ENCODE assay signal across 8 mouse cellular contexts in genomic region chr4:133024969-133025685, GRCm38 (mm10). TPM values are rescaled to one million over a fixed set of nuclear protein-coding genes. Genes with fewer than 3 reads are reported as not detected.
DNase-seq lines count a peak whose midpoint lies in the region; ATAC-seq and TF ChIP-seq lines count a peak whose summit lies in the region.

No protein-coding gene starts in this region.

- DNase-seq in heart, adult 11 months = peak; percentile 98
- DNase-seq in heart, adult 8-10 months (ENCODE audit: low spot score) = no peak
- DNase-seq in brain, embryonic 14.5 days (ENCODE audit: low read depth) = peak; percentile 68
- DNase-seq in right cerebral cortex, postnatal 36 days (ENCODE audit: low spot score in 2 of 2) = no peak
- no peak for DNase-seq in embryo, embryonic 10 days (ENCODE audit: low spot score)

- peak overlapping the region; percentile 89 for H3K27ac ChIP-seq in heart, embryonic 13.5 days (replicated peaks)
- peak overlapping the region; percentile 81 for H3K27ac ChIP-seq in kidney, embryonic 16.5 days (ENCODE audit: low read length)
- H3K27ac ChIP-seq in neural tube, embryonic 15.5 days (replicated peaks) = peak overlapping the region; percentile 77

- TF ChIP-seq POLR2A in brain, embryonic 14.5 days (IDR thresholded peaks at IDR 0.05; ENCODE audit: borderline replicate concordance, extremely low read depth, insufficient read depth, insufficient read length, poor library complexity, severe bottlenecking) = no peak

- ATAC-seq in heart, embryonic 13.5 days (ENCODE audit: extremely low read depth, insufficient number of reproducible peaks, low FRiP score, low TSS enrichment) = peak; percentile 20; the same call in 1 of the 2 replicates
- ATAC-seq in kidney, embryonic 16.5 days (ENCODE audit: low FRiP score, low TSS enrichment) = peak; percentile 36; the same call in 1 of the 2 replicates
- no peak for ATAC-seq in neural tube, embryonic 15.5 days (ENCODE audit: low FRiP score)

- WGBS in heart, embryonic 13.5 days = 16% methylated on average over 10 of the region's 10 CpGs
- WGBS in kidney, embryonic 16.5 days = 6% methylated on average over 9 of the region's 10 CpGs
- 12% methylated on average over 10 of the region's 10 CpGs for WGBS in neural tube, embryonic 15.5 days

- H3K4me2 ChIP-seq in heart, embryonic 13.5 days = peak overlapping the region; percentile 48
- peak overlapping the region; percentile 28; the same call in 1 of the 2 replicates for H3K4me2 ChIP-seq in kidney, embryonic 16.5 days (replicated peaks; ENCODE audit: low read depth, low read length)
- peak overlapping the region; percentile 29 for H3K4me2 ChIP-seq in neural tube, embryonic 15.5 days

- H3K9ac ChIP-seq in heart, embryonic 13.5 days = peak overlapping the region; percentile 68
- H3K9ac ChIP-seq in kidney, embryonic 16.5 days (replicated peaks; ENCODE audit: low read length) = peak overlapping the region; percentile 32
- no peak overlapping the region; the same call in 1 of the 2 replicates for H3K9ac ChIP-seq in neural tube, embryonic 15.5 days (replicated peaks)

- no peaks in the 10 kb centered on the region for H3K9me3 ChIP-seq in heart, embryonic 13.5 days
- no peaks in the 10 kb centered on the region for H3K9me3 ChIP-seq in kidney, embryonic 16.5 days (ENCODE audit: low read length)
- no peaks in the 10 kb centered on the region for H3K9me3 ChIP-seq in neural tube, embryonic 15.5 days (replicated peaks)

- peaks cover 23% of the 10 kb centered on the region for H3K36me3 ChIP-seq in heart, embryonic 13.5 days
- peaks cover 5% of the 10 kb centered on the region; the same call in 1 of the 2 replicates for H3K36me3 ChIP-seq in kidney, embryonic 16.5 days (ENCODE audit: insufficient read depth, low read length)
- H3K36me3 ChIP-seq in neural tube, embryonic 15.5 days = no peaks in the 10 kb centered on the region

- H3K4me1 ChIP-seq in heart, embryonic 13.5 days = peaks cover 100% of the 10 kb centered on the region
- H3K4me1 ChIP-seq in kidney, embryonic 16.5 days (ENCODE audit: insufficient read depth, low read length) = peaks cover 85% of the 10 kb centered on the region
- peaks cover 82% of the 10 kb centered on the region for H3K4me1 ChIP-seq in neural tube, embryonic 15.5 days

- no peaks in the 10 kb centered on the region for H3K27me3 ChIP-seq in heart, embryonic 13.5 days (replicated peaks)
- no peaks in the 10 kb centered on the region for H3K27me3 ChIP-seq in kidney, embryonic 16.5 days (ENCODE audit: insufficient read depth, low read length)
- no peaks in the 10 kb centered on the region for H3K27me3 ChIP-seq in neural tube, embryonic 15.5 days (replicated peaks)

- TF ChIP-seq CTCF in brain, embryonic 14.5 days (IDR thresholded peaks at IDR 0.05; ENCODE audit: borderline replicate concordance, extremely low read depth, insufficient read depth, insufficient read length) = no peak

- no peak overlapping the region for H3K4me3 ChIP-seq in heart, embryonic 13.5 days
- H3K4me3 ChIP-seq in kidney, embryonic 16.5 days (ENCODE audit: low read length) = no peak overlapping the region
- H3K4me3 ChIP-seq in neural tube, embryonic 15.5 days (replicated peaks) = no peak overlapping the region

RNA-seq across cellular contexts. Expression of gene Ahdc1, which starts 14.1 kb away (rescaled TPM):
- 10 to 100 TPM; 37.5 to 52.5 (median 45.0) TPM for total RNA-seq in heart, adult 8-10 months (2022)
- polyA plus RNA-seq in brain, embryonic 14.5 days (2012; rRNA removed) = 20.9 and 43.2 TPM in 2 replicates
- polyA plus RNA-seq in heart, embryonic 13.5 days (2015; fragmentation: Nextera tagmentation; extraction: Ambion mirVana) = 6.5 and 6.9 TPM in 2 replicates
- polyA plus RNA-seq in kidney, embryonic 16.5 days (2015; fragmentation: Nextera tagmentation; extraction: Ambion mirVana) = 9.8 and 11.7 TPM in 2 replicates
- polyA plus RNA-seq in neural tube, embryonic 15.5 days (2015; fragmentation: Nextera tagmentation; extraction: Ambion mirVana) = 11.0 TPM in 2 replicates

RNA-seq across cellular contexts. Expression of gene Fgr, which starts 51.2 kb away (rescaled TPM):
- total RNA-seq in heart, adult 8-10 months (2022) = 1 to 10 TPM in 1 of 4 experiments, under 1 TPM in 3; 0.14 to 2.5 (median 0.49) TPM
- polyA plus RNA-seq in brain, embryonic 14.5 days (2012; rRNA removed) = 0.09 and 0.15 TPM in 2 replicates
- 0.21 and 0.23 TPM in 2 replicates for polyA plus RNA-seq in heart, embryonic 13.5 days (2015; fragmentation: Nextera tagmentation; extraction: Ambion mirVana)
- polyA plus RNA-seq in kidney, embryonic 16.5 days (2015; fragmentation: Nextera tagmentation; extraction: Ambion mirVana) = 0.44 and 0.58 TPM in 2 replicates
- polyA plus RNA-seq in neural tube, embryonic 15.5 days (2015; fragmentation: Nextera tagmentation; extraction: Ambion mirVana) = 0.23 and 0.91 TPM in 2 replicates

Comparison
In these comparisons a context has a peak if more than half of its experiments do, and no peak if none do; other contexts are left out.
1. DNase-seq: peak in heart, adult 11 months (single experiment) and brain, embryonic 14.5 days (single experiment); none in heart, adult 8-10 months (single experiment), right cerebral cortex, postnatal 36 days (0 of 2) and embryo, embryonic 10 days (single experiment).
2. Peak in every context shown above with its lines, with median percentiles within 50 percentile points of each other: H3K27ac ChIP-seq and H3K4me2 ChIP-seq.